Mouse (Mus musculus): ENCODE results near the gene Lysmd3.

Gene Lysmd3

DNA sequence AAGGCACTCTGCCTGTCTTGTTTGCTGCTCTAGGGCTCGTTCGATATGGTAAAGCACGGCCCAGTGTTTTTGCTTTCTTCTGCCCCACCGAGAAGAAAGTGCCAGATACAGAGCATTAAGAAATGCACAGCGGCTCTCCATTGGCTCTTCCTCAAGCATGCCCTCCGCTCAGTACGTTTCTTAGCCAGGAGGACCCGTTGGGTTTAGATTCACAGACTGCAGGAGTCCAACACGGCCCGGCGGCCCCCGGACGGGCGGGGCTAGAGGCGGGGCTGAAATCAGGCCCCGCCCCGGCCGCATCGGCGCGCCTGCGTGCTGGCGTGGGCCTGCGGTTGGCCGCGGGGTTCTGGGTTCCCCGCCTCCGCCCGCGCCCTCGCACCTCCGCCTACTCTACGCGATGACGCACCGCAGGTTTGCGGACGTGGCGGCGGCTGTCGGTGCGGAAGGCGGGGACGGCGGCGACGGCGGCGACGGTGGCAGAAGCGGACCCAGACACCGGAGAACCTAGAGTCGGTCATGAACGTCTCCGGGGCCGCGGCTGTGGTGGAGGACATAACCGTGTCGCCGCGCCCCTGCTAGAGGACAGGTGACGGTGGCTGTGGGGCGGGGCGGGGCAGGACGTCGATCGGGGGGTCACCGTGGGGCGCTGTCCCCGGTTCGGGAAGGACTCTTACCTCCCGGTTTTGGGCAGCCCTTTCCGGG is at the start of gene Lysmd3:
TSS of gene Lysmd3 (plus strand) at position 313 of the 702 bp plus-strand sequence.
- WGBS = under 1% methylated on average over 73 of the region's 73 CpGs

DNA sequence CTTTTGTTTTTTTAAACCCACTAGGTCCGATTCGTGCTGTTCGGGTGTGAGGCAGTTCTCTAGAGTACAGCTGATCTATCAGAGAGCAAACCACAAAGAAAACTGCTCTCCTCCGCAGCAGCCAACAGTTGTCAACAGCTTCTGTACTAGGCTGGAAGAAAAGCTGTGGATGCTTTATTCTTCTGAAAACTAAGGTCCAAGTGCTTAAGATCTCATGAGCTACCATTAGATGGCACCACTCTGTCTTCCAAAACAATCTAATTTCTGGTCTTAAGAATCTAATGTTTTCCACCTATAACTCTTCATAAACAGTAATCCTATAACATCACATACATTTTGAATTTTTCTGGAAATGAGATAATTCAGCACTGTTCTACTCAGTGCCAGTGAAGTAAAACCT is 47.1 kb upstream of the Lysmd3 start:
- 42% methylated on average over 4 of the region's 4 CpGs for WGBS

DNA sequence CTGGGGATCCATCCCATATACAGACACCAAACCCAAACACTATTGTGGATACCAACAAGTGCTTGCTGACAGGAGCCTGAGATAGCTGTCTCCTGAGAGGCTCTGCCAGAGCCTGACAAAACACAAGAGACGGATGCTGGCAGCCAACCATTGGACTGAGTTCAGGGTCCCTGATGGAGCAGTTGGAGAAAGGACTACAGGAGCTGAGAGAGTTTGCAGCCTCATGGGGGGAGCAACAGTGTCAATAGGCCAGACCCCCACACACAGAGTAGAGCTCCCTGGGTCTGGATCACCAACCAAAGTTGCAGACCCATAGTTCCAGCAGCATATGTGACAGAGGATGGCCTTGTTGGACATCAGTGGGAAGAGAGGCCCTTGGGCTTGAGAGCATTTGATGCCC is 29.6 kb upstream of the Lysmd3 start:
- WGBS = 71% methylated on average over 1 of the region's 1 CpGs

DNA sequence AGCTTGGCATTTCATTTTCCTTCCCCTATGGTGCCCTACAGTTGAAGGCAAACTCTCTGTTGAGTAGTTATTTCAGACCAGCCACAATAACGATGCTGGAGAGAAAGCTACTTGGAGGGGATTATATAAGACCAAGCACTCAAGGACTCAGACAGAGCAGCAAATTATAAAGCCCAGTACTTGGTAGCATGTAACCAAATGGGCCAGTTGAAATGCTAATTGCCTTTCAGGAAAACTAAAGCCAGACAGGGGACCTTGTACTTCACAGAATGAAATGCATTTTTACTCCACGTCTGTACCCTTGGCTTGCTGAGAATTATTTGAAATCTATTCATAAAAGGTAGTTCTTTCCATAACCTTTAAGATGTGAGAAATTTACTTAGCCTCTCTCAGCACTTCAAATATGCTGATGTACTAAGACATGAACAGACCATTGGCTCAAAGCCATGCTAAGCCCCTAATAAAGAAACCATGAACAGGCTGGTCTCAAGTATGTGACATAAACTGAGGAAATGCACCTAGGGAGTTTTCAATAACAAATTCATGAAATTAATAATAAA is 28.8 kb upstream of the Lysmd3 start:
- WGBS = 72% methylated on average over 2 of the region's 2 CpGs

DNA sequence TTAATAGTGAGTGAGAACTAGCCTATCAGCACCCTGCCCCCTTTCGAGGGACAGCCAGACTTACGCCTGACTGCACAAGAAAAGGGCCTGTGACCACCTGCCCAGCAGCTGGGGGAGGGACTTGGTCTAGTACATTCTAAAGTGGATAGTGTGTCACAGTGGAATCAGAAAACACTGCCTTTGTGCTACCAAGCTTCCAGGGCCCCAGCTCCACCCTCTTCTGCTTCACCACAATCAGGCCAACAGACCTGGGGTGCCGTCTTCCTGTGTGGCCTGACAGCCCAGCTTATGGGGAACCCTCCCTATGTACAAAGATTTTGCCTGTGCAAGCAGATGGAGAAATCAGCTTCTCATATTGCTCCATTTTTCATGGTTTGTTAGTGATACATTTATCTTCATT is 28.1 kb upstream of the Lysmd3 start:
- 77% methylated on average over 3 of the region's 3 CpGs for WGBS

DNA sequence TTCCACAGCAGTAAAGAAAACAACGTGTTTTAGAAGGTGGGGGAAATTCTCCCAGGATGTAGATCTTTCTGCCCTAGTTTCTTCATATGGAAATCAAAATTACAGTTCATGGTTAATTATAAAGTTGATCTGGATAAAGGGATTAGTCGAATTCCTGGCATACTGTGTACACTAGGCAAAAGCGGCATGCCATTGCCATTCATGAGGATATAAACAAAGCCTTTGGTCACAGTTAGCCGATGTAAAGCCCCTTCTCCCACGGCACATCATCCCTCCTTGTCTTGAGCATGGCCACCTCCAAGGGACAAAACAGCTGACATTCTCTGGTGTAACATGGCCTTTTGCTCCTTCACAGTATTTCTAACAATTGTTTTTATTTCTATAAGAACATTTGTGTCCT is 26.9 kb upstream of the Lysmd3 start:
- 69% methylated on average over 5 of the region's 5 CpGs for WGBS

DNA sequence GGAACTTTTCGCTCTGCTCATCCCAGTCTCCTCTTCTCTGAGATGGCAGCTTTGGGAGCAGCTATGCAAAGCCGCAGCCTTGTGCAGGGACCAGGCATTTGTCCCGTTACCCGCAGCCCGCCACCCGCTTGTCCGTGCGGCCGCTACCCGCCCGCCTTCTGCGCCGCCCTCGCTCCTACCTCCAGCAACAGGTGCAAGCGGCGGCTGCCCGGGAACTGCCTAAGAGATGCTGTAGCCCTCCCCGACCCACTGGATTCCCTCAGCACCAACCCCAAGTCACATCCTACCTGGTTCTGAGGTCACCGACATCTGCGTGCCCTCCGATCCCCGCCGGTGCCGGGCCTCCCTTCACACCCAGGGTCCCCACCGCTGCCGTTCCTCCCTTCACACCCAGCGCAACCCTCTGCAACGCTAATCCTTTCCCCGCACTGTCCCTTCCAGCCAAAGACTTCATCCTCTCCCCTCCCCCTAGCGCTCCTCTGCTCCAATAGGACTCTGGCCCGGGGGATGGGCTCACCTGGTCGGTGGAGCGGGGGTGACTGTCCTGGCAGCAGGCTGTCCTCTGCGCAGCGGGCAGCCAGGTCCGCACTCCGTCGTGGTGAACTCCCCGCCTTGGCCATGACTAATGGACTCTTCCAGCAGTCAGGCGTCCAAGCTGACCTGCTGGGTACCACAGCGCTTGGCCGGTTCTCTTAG is 24.6 kb upstream of the Lysmd3 start, which contains the start of gene Adgrv1:
TSS of gene Adgrv1 (minus strand) at position 435 of the 696 bp plus-strand sequence.
- 3% methylated on average over 42 of the region's 42 CpGs for WGBS

DNA sequence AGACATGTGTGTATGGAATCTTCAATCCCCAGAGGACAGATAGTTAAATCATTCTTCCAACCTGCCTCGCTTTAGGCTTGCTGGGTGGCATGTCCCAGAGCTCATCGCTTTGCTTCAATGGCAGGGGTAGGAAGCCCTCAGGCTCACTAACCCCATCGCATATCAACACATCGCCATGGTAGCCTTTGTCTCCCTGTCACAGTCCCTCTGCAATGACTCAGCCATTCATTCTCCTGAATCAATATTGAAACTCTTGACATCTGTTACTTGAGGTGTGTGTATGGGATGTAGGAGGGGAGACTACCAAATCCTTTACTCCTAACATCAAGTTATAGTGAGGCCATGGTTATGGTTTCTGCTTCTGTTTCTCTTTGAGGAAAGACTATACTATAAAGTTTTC is 17.8 kb upstream of the Lysmd3 start:
- WGBS = 64% methylated on average over 4 of the region's 4 CpGs

DNA sequence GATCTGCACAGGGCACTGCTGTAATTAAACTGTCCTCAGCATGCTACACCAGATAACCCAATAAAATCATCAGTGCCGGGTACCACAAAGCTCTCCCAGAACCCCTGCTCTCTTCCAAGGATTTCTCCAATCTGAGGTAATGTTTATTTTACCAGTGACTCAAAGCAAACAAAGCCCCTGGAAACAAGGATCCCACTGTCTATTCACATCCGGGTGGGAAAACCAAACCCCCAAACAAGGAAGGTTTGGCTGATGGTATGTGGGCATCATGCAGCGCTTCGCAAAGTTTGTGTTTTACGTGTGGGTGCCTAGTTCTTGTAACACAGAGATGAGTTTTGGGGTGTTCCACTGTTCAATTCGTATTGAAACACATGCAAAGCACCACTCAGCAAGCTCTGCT is 16.6 kb upstream of the Lysmd3 start:
- WGBS = 31% methylated on average over 6 of the region's 6 CpGs

DNA sequence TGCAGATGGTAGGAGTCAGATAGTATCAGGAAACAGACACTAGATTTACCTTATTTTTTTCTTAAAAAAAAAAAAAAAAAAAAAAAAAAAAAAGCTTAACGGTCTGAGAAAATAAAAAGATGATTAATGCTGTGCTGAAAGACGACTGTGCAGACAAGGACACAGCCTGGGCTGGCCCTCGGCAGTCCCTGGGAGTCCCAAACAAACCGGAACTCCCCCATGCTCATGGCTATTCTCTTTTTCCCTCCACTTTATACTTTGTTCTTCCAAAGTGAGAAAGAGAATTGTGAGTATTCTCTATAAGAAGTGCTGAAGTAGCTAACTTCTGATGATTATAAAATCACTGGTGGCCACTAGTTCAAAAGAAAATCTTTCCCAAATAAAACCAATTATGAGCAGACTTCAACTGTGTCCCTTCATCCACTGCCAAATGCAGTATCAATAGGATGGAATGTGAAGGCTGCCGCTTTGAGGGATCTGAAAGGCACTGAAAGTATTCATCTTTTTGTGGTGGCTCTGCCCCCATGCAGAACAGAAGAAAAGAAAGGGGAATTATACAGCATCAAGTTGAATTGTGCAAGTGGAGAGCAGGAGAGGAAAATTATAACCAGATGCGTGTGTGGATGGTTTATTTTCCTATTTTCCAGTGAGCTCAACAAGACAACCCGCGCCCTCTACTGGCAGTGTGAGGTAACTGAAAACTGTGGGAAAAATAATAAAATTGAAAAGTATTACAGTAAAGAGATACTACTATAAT is 16.0 kb upstream of the Lysmd3 start:
- WGBS = 5% methylated on average over 8 of the region's 8 CpGs

DNA sequence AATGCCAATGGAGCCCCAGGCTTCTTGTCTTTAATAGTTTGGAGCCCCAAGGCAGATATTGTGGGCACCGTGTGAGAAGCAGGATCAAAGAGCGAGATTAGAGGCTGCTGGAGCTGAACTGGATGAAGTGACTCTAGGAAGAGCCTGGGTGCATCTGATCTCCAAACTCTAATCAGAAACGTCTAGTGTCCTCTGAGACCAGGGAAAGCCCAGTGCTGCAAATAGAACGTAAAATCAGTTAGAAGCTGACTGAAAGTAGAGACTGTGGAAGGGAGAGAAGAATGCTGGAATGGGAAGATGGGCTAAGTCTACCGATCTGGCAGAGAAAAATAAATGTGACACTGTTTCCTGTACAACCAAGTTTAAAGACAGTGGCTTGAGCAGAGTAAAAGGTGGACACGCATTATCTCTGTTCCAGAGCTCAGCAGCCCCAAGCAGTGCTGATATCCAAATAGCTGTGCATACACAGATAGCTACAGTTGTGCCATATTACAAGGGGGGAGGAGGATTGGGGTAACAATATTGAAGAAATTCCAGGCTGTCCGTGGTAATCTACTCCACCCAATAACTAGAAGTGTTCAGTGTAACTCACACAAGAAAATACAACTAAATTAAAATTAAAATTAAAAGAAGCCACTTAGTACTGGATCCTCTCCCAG is 14.8 kb upstream of the Lysmd3 start:
- 62% methylated on average over 7 of the region's 7 CpGs for WGBS

DNA sequence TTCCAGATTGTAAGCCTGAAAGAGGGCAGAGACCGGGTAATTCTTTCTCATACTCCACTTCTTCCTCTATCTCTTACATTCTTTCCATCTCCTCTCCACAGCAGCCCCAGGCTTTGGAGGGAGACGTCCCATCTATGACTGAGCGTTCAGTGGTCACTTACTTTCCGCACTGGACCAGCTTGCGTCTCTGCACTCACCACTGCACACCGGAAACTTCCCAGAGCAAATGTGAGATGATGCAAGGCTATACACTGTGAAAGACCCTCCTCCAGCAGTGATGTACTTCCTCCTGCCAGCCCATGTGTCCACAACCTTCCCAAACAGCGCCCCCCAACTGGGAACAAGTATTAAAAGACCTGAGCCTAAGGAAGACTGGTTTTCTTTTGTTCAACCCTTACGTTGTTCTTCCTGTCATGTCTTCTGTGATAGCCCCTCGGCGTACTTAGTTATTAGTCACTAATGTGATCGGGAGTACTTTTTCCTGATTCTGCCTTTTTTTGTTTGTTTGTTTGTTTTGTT is 13.4 kb upstream of the Lysmd3 start:
- WGBS = 90% methylated on average over 11 of the region's 11 CpGs

DNA sequence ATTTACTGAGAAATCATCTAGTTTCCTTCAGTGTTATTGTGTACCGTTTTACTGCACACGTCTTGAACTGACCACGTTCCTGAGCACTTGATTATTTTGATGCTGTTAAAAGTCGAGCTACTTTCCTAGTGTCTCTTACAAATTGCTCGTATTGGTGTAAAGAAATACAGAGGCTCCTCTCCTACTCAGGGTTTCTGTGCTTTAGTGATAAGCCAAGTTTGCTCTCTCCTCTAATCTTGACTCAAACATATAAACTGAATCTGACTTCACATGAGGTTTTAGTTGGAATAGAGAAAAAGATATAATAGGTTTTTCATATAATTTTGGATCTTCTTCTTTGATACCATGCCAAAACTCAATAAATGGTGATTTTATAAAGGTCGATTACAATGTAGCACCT is 11.1 kb upstream of the Lysmd3 start:
- WGBS = 90% methylated on average over 6 of the region's 6 CpGs

DNA sequence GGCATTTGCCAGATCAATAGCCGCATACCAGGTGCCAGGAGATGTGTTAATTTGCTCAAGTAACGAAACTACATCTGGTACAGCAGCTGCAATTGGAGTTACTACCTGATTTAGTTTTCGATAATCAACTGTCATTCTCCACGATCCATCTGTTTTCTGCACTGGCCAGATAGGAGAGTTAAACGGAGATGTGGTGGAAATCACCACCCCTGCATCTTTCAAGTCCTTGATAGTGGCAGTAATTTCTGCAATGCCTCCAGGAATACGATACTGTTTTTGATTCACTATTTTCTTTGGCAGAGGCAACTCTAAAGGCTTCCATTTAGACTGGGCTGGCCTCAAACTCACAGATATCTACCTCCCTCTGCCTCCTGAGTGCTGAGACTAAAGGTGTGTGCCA is 7.1 kb upstream of the Lysmd3 start:
- 85% methylated on average over 5 of the region's 6 CpGs for WGBS

DNA sequence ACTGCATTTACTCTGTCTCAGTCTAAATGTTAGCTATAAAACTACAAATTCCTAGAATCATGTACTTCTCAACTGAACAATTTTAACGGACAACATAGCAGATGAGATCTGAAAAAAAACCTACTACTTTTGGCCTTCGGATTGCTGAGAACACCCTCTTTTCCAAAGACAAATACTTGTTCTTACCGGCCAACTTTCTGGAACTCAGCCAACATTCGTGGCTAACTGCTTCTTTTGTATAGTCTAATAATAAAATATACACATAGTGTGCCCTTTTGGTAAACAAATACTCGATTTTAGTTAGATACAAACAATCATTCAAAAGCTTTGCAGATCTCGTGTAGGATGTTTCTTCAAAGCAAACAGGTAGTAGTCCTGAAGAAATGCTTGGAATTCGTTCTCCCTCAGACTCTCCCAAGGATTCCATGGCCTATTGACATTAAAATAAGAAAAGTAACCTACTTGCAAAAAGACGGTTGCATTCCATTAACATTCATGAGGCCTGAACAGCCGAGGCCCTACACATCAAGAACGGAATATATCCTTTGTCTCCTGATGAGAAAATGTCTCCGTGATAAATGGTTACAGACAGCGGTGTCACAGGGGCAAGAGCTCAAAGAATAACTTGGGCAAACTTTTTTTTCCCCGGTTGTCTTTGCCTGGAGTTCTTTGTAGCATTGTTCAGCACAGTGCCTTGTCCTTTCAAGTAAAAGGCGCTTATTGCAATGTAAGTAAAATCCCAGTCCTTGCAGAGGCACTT is 1.2 kb upstream of the Lysmd3 start:
- 37% methylated on average over 14 of the region's 14 CpGs for WGBS

DNA sequence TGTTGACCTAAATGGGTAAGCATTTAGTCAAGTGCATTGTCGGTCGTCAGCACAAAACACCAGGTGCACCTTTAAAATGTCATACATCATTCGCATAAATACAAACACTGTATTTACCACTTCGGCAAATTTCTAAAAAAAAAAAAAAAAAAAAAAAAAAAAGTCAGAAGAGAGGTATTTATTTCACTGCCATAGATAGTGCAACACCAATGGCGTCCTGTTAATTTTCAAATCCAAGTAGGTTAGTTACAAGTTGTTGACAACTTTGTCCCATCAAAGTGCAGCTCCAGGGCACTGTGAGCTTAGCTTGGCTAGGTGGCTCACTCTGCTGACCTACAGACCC is 484 bp upstream of the Lysmd3 start:
- 21% methylated on average over 5 of the region's 5 CpGs for WGBS

DNA sequence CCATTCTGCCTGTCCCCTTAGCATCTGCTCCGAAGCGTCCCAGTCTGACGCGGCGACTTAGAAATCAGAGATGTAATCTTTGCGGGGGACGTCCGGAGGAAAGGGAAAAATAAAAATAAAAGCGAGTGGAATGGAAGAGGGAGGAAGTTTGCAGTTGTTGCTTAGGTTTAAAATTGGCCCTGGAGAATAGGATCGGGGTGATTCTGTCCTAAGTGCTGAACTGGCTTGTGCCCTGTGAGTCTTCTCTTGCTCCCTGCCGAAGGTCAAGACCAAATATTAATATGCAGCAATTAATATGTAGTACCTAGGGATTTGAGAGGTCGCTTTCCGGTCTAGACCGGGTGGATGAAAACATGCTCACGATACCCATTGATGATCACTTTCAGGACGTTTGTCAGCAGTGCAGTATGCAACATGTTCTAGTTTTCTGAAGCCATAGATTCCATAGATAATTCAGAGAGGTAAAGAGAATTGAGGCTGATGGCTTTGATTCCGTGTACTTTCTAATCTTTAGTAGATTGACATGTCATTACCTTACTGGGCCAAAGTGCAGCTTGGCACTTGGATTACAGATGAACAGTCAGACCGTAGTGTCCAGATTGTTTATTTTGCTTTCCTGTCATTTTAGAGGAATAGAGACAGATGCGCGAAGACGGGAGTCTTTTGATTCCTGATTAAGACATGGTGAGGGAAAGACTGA is 740 bp downstream of the Lysmd3 start:
- WGBS = 2% methylated on average over 21 of the region's 21 CpGs

DNA sequence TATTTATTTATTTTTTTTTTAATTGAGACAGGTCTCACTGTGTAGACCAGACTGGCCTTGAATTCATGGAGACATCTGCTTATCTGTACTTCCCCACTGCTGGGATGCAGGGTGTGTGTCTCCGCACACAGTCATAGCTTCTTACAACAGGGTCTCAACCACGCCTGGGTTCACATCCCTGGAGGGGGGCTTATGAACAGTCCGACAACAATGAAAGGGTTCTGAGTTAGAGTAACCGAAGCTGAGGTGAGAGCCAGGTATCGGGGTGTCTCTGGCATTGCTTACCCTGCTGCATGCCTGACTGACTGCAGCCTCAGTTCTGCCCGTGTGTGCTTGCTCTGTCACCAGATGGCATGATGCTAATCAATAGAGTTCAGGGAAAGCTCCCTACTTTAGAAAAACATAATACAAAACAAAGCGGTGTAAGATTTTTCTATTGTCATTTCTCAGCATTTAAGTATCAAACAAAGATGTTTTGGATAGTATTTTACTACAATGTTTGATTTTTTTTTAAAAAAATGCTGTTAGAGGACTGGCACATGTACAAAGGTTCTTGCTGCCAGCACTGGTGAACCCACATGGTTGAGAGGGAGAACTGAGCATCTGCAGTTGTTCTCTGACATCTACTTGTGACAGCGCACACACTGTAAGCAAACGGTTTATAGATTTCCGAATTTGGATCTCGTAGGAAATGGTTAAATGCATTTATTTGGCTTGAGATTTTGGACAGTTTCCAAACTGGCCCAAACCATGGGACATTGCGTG is 6.3 kb downstream of the Lysmd3 start:
- WGBS = 63% methylated on average over 12 of the region's 12 CpGs

DNA sequence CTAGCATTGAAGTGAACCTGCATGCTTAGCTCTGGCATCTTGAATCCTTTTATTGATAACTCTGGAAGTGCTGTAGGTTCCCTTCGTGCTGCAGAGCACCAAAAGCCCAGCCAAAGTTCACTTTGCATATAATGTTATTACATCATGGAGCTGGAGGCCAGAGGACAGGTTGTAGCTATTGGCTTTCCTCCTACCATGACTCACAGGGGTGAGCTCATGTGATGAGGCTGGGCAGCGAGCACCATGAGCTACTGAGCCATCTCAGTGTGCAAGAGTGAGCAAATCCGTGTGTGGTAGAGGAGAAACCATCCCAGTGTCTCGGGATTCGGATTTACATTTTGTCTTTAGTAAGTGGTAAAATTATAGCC is 6.9 kb downstream of the Lysmd3 start:
- WGBS = 68% methylated on average over 5 of the region's 5 CpGs

DNA sequence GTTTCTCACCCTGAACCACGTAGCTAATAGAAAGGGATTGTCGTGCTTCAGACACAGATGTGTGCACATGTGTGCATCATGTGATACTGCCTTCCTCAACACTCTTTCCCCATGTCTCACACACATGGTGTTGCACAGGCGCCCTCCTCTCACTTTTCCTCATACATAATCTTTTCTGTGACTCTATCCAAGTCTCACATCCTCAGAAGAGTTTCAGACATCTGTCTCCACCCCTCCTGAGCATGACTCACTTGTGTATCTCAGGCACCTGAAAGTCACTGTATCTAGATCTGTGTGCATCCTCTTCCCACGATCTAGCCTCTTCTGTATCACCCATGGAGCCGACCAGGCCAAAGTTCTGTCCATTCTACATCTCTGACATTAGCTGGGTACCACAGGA is 10.2 kb downstream of the Lysmd3 start:
- WGBS = 74% methylated on average over 5 of the region's 5 CpGs

All from cerebral cortex, adult 2 months (tissue).